Mouse (Mus musculus) neural tube, embryonic 13.5 days (tissue): ENCODE measurements at regions not wholly inside any gene's neighbourhood (a gene's known extent, or its start where the extent isn't known, plus 50 kb on each side); places are given as distances from the start of the nearest gene placed in this dataset.

ENCODE experiments used
- ATAC-seq: fragments of 200-750 bp; cut with Nextera tagmentation; 2 replicates; pipeline ENCODE4 v1.8.0; 2017; ENCODE audit warnings: low read depth, mild to moderate bottlenecking, moderate TSS enrichment, moderate library complexity
- H3K27ac ChIP-seq: fragments of 300-500 bp; sonication (generic); replicated peaks from 2 replicates; pipeline ENCODE4 v1.5.1; 2015; ENCODE audit warnings: moderate library complexity, mild to moderate bottlenecking, inconsistent platforms
- H3K27me3 ChIP-seq: fragments of 300-500 bp; sonication (generic); 2 replicates; pipeline ENCODE4 v1.6.1; 2015; ENCODE audit warnings: mild to moderate bottlenecking, inconsistent platforms
- H3K36me3 ChIP-seq: fragments of 300-500 bp; sonication (generic); 2 replicates; pipeline ENCODE4 v1.6.1; 2015; ENCODE audit warnings: mild to moderate bottlenecking, inconsistent platforms
- H3K4me1 ChIP-seq: fragments of 300-500 bp; sonication (generic); replicated peaks from 2 replicates; pipeline ENCODE4 v1.6.1; 2015; ENCODE audit warnings: inconsistent platforms
- H3K4me2 ChIP-seq: fragments of 300-500 bp; sonication (generic); 2 replicates; pipeline ENCODE4 v1.6.1; 2015; ENCODE audit warnings: inconsistent platforms, mild to moderate bottlenecking, moderate library complexity
- H3K4me3 ChIP-seq: fragments of 300-500 bp; sonication (generic); 2 replicates; pipeline ENCODE4 v1.5.1; 2015; ENCODE audit warnings: mild to moderate bottlenecking, inconsistent platforms
- H3K9ac ChIP-seq: fragments of 300-500 bp; sonication (generic); 2 replicates; pipeline ENCODE4 v1.6.1; 2015; ENCODE audit warnings: moderate library complexity, mild to moderate bottlenecking, inconsistent platforms
- H3K9me3 ChIP-seq: fragments of 300-500 bp; sonication (generic); 2 replicates; pipeline ENCODE4 v1.6.1; 2016; ENCODE audit warnings: inconsistent platforms
- WGBS: fragments of 180-500 bp; shearing (Covaris S2); methylation state at CpG from one replicate; pipeline ENCODE4 v1.1.7; 2015; 5-methylcytosine and 5-hydroxymethylcytosine counted together

DNA sequence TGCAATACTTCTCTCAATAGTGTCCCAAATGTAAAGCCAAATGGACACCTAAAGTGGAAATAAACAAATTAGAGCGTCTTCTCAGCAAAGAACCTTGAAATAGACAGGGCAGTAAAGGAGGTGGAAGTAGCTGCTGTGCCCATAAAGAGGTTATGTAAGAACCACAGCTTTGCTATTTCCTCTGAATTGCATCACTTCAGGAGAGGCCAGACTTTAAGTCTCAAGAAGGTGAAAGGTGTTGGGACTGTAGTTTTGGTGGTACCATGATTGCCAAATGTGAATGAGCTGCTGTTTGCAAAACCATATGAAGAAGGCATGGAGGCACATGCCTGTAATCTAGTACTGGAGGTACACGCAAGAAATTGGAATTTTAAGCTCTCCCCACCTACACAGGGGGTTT, 670.3 kb downstream of the Trib2 start:
- no peak for ATAC-seq
- 87% methylated on average over 2 of the region's 2 CpGs for WGBS
- no peaks in the 10 kb centered on the region for H3K27me3 ChIP-seq
- no peaks in the 10 kb centered on the region for H3K4me1 ChIP-seq
- no peak overlapping the region for H3K27ac ChIP-seq
- H3K9me3 ChIP-seq = no peaks in the 10 kb centered on the region
- H3K4me3 ChIP-seq = no peak overlapping the region
- no peak overlapping the region for H3K9ac ChIP-seq
- H3K36me3 ChIP-seq = no peaks in the 10 kb centered on the region
- no peak overlapping the region for H3K4me2 ChIP-seq

DNA sequence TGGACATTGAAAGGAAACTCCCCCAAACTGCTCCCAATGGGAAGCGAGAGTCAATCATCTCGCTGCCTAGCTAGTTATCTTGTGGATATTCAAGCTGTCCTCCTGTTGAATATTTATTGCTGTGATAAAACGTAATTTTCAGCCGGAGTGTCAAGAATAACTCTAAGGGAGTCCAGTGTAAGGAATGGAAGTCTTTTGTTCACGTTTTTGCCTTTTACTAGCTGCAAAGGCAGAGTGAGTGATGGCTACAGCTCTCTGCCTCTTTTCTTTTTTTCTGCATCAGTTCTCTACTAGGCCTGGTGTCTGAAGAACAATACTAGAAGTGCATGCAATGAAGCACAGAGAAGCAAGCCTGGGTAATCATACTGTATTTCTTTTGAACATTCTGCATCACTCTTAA, 679.7 kb downstream of the Trib2 start:
- WGBS = 26% methylated on average over 5 of the region's 5 CpGs
- H3K4me2 ChIP-seq = no peak overlapping the region

DNA sequence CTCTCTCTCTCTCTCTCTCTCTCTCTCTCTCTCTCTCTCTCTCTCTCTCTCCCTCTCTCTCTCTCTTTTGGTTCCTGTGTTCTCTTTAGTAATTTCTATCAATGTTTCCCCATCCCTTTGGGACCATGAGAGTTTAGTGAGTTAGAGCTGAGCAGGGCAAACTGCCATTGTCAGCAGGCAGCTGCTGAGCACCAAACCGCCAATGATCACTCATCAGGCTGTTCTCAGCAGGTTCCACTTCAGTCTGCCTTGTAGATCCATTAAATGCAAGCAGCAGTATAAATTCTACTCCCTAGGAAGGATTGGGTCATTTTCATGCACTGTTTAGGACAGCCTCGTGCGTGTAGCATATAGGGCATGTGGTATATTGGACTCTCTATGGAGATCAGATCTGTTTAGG, 692.5 kb downstream of the Trib2 start:
- Histone ChIP-seq H3K27me3 (no peaks in the 10 kb centered on the region), H3K4me2 (no peak overlapping the region), H3K4me3 (no peak overlapping the region), H3K4me1 (no peaks in the 10 kb centered on the region), H3K27ac (no peak overlapping the region), H3K9ac (no peak overlapping the region), H3K36me3 (no peaks in the 10 kb centered on the region), H3K9me3 (no peaks in the 10 kb centered on the region)
- ATAC-seq = no peak
- 55% methylated on average over 3 of the region's 3 CpGs for WGBS

More for the DNA sequence above, 679.7 kb downstream of the Trib2 start:
- no peaks in the 10 kb centered on the region for H3K36me3 ChIP-seq
- H3K4me3 ChIP-seq = no peak overlapping the region
- H3K27ac ChIP-seq = no peak overlapping the region
- H3K9ac ChIP-seq = no peak overlapping the region
- H3K9me3 ChIP-seq = no peaks in the 10 kb centered on the region
- H3K4me1 ChIP-seq = peaks cover 7% of the 10 kb centered on the region
- no peak for ATAC-seq
- H3K27me3 ChIP-seq = no peaks in the 10 kb centered on the region

DNA sequence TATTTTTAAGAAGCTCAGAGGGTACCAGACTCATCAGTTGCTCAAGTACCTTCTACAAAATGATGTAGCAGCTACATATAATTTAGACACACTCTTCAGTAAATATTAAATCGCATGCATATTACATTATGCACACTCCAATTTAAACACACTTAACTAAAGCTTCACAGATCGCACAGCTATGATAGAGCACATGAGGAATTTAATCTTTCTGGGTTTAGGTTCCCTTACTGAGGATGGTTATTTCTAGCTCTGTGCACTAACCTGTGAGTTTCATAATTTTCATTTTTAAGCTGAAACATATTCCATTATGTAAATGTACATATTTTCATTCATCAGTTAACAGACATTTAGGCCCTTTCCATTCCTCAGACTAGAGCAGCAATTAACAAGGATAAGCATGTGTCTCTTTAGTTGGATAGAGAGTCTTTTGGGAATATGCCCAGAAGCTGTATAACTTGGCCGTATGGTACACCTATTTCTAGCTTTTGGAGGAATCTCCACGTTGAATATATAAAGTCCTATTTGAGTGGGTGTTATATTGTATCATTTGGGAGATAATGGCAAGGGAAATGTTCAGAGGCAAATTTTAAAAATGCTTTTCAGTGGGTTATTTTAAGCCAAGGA, 694.0 kb downstream of the Trib2 start:
- ATAC-seq = no peak
- H3K27ac ChIP-seq = no peak overlapping the region
- no peak overlapping the region for H3K4me3 ChIP-seq
- 87% methylated on average over 4 of the region's 4 CpGs for WGBS
- H3K4me2 ChIP-seq = no peak overlapping the region
- no peaks in the 10 kb centered on the region for H3K36me3 ChIP-seq
- no peaks in the 10 kb centered on the region for H3K4me1 ChIP-seq
- H3K27me3 ChIP-seq = no peaks in the 10 kb centered on the region
- no peaks in the 10 kb centered on the region for H3K9me3 ChIP-seq
- no peak overlapping the region for H3K9ac ChIP-seq

DNA sequence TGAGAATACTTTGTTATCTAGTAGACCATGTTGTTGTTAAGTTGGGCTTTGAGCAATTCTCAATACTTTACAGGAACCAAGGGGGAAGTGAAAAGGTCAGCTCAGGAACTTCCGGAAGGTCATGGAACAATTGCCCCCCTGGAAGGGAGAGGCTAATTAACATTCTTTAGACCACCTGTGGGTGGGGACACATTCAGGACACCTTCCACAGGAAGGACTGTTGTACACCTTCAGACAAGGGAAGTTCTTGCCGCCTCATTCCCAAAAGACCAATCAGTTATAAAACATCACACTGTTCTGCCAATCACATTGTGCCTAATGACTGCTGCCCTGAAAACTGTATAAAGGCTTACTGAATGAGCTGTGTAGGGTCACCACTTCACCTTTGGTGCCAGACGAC, 701.2 kb downstream of the Trib2 start:
- H3K4me3 ChIP-seq = no peak overlapping the region
- H3K9ac ChIP-seq = no peak overlapping the region
- no peaks in the 10 kb centered on the region for H3K4me1 ChIP-seq
- H3K9me3 ChIP-seq = no peaks in the 10 kb centered on the region
- WGBS = 90% methylated on average over 3 of the region's 3 CpGs
- H3K4me2 ChIP-seq = no peak overlapping the region
- no peak overlapping the region for H3K27ac ChIP-seq
- no peak for ATAC-seq
- no peaks in the 10 kb centered on the region for H3K36me3 ChIP-seq
- H3K27me3 ChIP-seq = no peaks in the 10 kb centered on the region

DNA sequence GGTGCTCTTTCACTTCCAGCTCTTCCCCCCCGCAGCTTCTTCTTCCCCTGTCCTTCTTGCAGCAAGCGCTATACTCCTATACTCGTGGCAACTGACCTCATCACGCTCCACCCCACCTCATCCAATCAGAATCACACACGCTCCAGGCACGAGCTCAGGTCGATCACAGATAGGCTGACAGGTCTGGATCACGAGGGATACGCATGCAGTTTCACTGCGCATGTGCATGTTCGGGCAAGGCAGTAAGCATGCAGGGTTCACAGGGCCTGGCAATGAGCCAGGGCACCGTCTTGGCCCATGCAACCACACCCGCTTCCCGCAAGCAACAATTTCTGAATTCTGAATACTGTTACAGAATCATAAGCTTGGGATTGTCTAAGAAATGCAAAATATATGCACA, 701.9 kb downstream of the Trib2 start:
- H3K4me3 ChIP-seq = no peak overlapping the region
- no peak overlapping the region for H3K4me2 ChIP-seq
- H3K27ac ChIP-seq = no peak overlapping the region
- no peaks in the 10 kb centered on the region for H3K36me3 ChIP-seq
- WGBS = 91% methylated on average over 14 of the region's 14 CpGs
- no peaks in the 10 kb centered on the region for H3K9me3 ChIP-seq
- no peak for ATAC-seq
- no peaks in the 10 kb centered on the region for H3K4me1 ChIP-seq
- H3K9ac ChIP-seq = no peak overlapping the region
- no peaks in the 10 kb centered on the region for H3K27me3 ChIP-seq

DNA sequence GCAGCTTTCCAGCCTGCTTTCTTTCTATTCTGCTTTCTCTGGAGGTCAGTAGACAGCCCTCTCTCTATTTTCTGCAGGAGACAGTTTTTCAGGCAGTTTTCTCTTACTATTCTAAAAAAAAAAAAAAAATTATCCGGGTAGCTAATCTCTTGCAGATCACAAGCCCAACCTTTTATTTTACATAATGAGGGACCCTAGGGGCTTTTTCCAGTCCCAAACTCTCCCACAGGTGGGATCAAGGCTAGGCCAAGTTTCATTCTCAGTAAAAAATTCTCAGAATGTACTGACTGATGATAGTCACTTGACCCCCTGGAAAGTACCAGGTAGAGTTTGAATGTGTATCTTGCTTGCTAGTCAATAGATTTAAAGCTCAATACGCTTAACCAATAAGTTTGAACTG, 705.7 kb downstream of the Trib2 start:
- H3K9ac ChIP-seq = no peak overlapping the region
- no peaks in the 10 kb centered on the region for H3K9me3 ChIP-seq
- H3K27me3 ChIP-seq = no peaks in the 10 kb centered on the region
- no peaks in the 10 kb centered on the region for H3K4me1 ChIP-seq
- WGBS = 85% methylated on average over 2 of the region's 2 CpGs
- no peak overlapping the region for H3K27ac ChIP-seq
- no peaks in the 10 kb centered on the region for H3K36me3 ChIP-seq
- no peak for ATAC-seq
- no peak overlapping the region for H3K4me2 ChIP-seq
- H3K4me3 ChIP-seq = no peak overlapping the region

DNA sequence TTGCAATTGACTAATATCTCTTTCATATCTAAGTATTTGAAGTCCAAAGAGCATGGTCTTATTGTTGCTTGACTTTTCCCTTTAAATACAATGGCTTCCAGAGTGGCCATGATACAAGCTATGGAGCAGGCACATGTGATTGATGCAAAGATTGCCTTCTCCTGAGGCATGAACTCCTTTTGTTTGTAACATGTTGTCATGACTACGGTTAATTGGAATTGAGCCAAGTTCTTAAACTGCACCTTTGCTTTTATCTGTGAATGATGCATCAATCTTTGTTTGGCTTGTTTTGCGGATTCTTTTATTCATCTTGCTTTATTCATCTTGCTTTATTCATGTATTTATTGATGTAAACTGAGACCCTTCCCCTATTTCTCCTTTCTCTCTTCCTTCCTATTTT, 711.8 kb downstream of the Trib2 start:
- no peaks in the 10 kb centered on the region for H3K9me3 ChIP-seq
- H3K9ac ChIP-seq = no peak overlapping the region
- no peaks in the 10 kb centered on the region for H3K4me1 ChIP-seq
- no peak overlapping the region for H3K27ac ChIP-seq
- H3K4me3 ChIP-seq = no peak overlapping the region
- no peaks in the 10 kb centered on the region for H3K36me3 ChIP-seq
- ATAC-seq = no peak
- WGBS = 72% methylated on average over 2 of the region's 2 CpGs
- no peak overlapping the region for H3K4me2 ChIP-seq
- no peaks in the 10 kb centered on the region for H3K27me3 ChIP-seq

DNA sequence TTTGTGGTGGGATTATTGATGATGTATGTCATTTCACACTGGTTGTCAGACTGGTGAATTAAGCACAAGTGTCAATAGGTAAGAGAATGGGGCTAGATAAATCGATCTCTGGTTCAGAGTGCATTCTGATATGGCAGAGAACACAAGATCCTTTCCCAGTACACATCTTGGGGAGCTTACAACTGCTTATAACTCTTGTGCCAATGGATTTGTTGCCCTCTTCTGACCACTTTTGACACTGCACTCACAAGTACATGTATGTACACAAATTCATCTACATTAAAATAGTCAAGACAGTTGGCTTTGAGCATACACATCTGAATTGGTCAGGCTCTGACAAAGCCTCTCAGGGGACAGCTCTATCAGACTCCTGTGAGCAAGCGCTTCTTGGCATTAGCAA, 738.1 kb downstream of the Trib2 start:
- no peak for ATAC-seq
- no peak overlapping the region for H3K9ac ChIP-seq
- 71% methylated on average over 2 of the region's 2 CpGs for WGBS
- no peaks in the 10 kb centered on the region for H3K36me3 ChIP-seq
- H3K27ac ChIP-seq = no peak overlapping the region
- H3K9me3 ChIP-seq = no peaks in the 10 kb centered on the region
- no peaks in the 10 kb centered on the region for H3K27me3 ChIP-seq
- H3K4me1 ChIP-seq = no peaks in the 10 kb centered on the region
- no peak overlapping the region for H3K4me3 ChIP-seq
- H3K4me2 ChIP-seq = no peak overlapping the region

DNA sequence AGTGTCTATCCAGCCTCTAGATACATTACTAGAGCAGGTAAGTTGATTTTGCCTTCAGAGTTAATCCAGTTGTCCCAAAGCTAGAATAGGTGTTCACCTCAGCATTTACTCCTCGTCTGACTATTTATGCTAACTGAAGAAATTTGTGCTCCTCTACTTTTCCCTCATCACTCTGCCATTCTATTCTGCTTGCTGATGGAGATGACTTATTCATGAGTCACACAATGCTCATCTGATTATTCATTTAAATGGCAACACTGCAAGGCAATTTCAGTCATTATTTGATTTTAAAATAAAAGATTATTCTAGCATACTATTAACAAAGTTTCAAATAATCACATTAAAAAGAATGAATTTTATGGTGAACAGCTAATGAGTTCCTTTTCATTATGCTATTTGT, 752.4 kb downstream of the Trib2 start:
- Histone ChIP-seq H3K36me3 (no peaks in the 10 kb centered on the region), H3K9me3 (no peaks in the 10 kb centered on the region), H3K27me3 (no peaks in the 10 kb centered on the region), H3K4me2 (no peak overlapping the region), H3K27ac (no peak overlapping the region), H3K4me3 (no peak overlapping the region), H3K9ac (no peak overlapping the region), H3K4me1 (no peaks in the 10 kb centered on the region)
- WGBS = 78% methylated on average over 1 of the region's 1 CpGs
- no peak for ATAC-seq

DNA sequence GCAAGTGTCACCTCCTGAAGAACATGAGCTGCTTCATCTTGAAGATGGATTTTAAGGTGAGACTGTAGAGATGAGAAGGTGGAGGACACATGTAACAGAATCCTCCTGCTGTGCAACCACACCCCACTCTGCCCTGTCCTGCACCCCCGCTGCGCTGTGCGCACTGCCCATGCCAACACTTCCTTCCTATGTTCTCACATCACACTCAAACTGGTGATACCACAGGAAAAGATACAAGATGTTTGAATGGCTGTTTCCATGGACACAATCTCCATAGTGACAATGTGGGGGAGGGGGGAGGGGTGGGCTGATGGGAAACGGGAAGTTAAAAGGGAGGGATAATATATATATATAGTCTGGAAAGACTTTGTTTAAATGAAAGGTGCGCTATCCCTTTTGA, 765.3 kb downstream of the Trib2 start:
- H3K36me3 ChIP-seq = no peaks in the 10 kb centered on the region
- no peak overlapping the region for H3K4me3 ChIP-seq
- no peak overlapping the region for H3K9ac ChIP-seq
- no peaks in the 10 kb centered on the region for H3K4me1 ChIP-seq
- 91% methylated on average over 5 of the region's 5 CpGs for WGBS
- ATAC-seq = no peak
- H3K9me3 ChIP-seq = no peaks in the 10 kb centered on the region
- no peak overlapping the region for H3K4me2 ChIP-seq
- H3K27me3 ChIP-seq = no peaks in the 10 kb centered on the region
- H3K27ac ChIP-seq = no peak overlapping the region

DNA sequence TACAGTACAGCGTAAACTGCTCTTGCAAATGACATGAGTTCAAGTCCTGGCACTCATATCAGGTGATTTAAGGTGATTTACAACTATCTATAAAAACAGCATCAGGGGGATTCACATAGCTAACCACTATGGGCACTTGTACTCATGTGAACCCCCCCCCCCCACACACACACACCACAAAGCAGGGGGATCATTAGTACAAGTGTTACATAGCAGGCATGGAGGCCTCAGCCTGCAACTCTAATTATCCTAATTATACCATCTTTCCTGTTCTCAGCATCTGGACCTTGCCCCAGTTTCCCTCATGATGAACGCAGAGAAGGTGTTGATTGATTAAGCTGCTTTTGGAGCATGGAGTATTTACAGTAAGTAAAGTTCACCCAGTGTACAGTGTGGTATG, 773.5 kb downstream of the Trib2 start:
- H3K27ac ChIP-seq = no peak overlapping the region

DNA sequence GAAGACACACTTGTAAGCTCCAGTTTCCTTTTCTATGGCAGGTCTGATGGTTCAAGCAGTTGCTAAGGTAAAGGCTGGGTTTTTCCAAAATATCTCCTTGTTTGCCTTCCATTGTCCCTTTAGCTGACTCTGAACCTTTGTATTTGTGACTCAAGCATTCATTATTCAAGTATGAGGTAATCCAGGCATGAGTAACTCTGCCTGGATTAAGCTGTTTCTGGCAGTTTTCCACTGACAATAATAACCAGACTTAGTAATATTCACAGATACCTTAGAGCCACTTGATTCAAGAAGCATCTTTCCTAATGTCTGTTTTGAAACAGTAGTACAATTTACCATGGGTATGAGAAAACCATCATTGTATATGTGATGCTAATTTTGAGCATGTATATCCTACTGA, 805.6 kb downstream of the Trib2 start:
- Histone ChIP-seq H3K4me1 (no peaks in the 10 kb centered on the region), H3K4me2 (no peak overlapping the region), H3K9ac (no peak overlapping the region), H3K36me3 (no peaks in the 10 kb centered on the region), H3K27ac (no peak overlapping the region), H3K27me3 (no peaks in the 10 kb centered on the region), H3K4me3 (no peak overlapping the region), H3K9me3 (no peaks in the 10 kb centered on the region)
- ATAC-seq = no peak

More for the DNA sequence above, 773.5 kb downstream of the Trib2 start:
- H3K9ac ChIP-seq = no peak overlapping the region
- H3K4me3 ChIP-seq = no peak overlapping the region
- H3K4me2 ChIP-seq = no peak overlapping the region
- no peak for ATAC-seq
- no peaks in the 10 kb centered on the region for H3K27me3 ChIP-seq
- no peaks in the 10 kb centered on the region for H3K9me3 ChIP-seq
- H3K4me1 ChIP-seq = no peaks in the 10 kb centered on the region
- H3K36me3 ChIP-seq = no peaks in the 10 kb centered on the region
- 84% methylated on average over 2 of the region's 2 CpGs for WGBS
